Mouse (Mus musculus) neural tube, embryonic 12.5 days (tissue): ENCODE results near the gene Ogn. TPM values are rescaled to one million over a fixed set of nuclear protein-coding genes. Genes with fewer than 3 reads are reported as not detected.
"Not testable (repeated sequence)": the region's sequence is repeated elsewhere in the genome, so short reads cannot be mapped to it uniquely, and the experiment has no call there.

ENCODE experiments used
- ATAC-seq: fragments of 200-750 bp; cut with Nextera tagmentation; 2 replicates; pipeline ENCODE4 v1.8.0; 2017; ENCODE audit warnings: low read depth, mild to moderate bottlenecking, moderate TSS enrichment, moderate library complexity; ENCODE audit not compliant: low FRiP score
- H3K27ac ChIP-seq: fragments of 300-500 bp; sonication (generic); 2 replicates; pipeline ENCODE4 v1.5.1; 2016
- H3K27me3 ChIP-seq: fragments of 300-500 bp; sonication (generic); replicated peaks from 2 replicates; pipeline ENCODE4 v1.6.1; 2016; ENCODE audit warnings: mild to moderate bottlenecking
- H3K36me3 ChIP-seq: fragments of 300-500 bp; sonication (generic); 2 replicates; pipeline ENCODE4 v1.6.1; 2016; ENCODE audit warnings: mild to moderate bottlenecking
- H3K4me1 ChIP-seq: fragments of 300-500 bp; sonication (generic); 2 replicates; pipeline ENCODE4 v1.6.1; 2016
- H3K4me2 ChIP-seq: fragments of 300-500 bp; sonication (generic); replicated peaks from 2 replicates; pipeline ENCODE4 v1.6.1; 2016; ENCODE audit warnings: mild to moderate bottlenecking
- H3K4me3 ChIP-seq: fragments of 300-500 bp; sonication (generic); 2 replicates; pipeline ENCODE4 v1.5.1; 2016
- H3K9ac ChIP-seq: fragments of 300-500 bp; sonication (generic); 2 replicates; pipeline ENCODE4 v1.6.1; 2016; ENCODE audit warnings: mild to moderate bottlenecking
- H3K9me3 ChIP-seq: fragments of 300-500 bp; sonication (generic); 2 replicates; pipeline ENCODE4 v1.6.1; 2016; ENCODE audit warnings: mild to moderate bottlenecking
- WGBS: fragments of 180-500 bp; shearing (Covaris S2); methylation state at CpG from one replicate; pipeline ENCODE4 v1.1.7; 2016; 5-methylcytosine and 5-hydroxymethylcytosine counted together
- polyA plus RNA-seq: library from polyadenylated mRNA; unstranded; fragments of >200 nt; fragmentation: Nextera tagmentation; extraction: Ambion mirVana; gene quantifications from 2 replicates; pipeline ENCODE4 v1.2.1, GENCODE M21; 2016

Ogn gene
- polyA plus RNA-seq, result 5.4 and 6.0 TPM in 2 replicates

DNA sequence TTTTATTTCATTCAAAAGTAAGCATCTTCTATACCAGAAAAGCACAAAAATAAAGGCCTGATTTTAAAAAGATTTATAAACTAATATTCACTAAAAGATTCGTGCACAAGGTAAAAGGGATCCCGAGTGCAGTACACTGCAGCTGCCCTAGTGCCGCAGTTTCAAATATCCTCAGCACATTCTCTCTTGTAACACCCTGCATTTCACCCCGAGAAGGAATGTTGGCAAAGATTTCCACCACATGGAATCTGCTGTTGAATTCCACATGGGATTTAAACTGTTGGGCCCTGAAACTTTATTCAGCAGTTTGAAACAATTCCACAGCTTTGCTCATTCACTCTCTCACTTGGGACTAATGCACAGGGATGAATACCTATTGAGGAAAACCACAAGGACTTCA, at the start of gene Ogn:
Gene Ogn (plus strand): TSS at position 333 of the 400 bp plus-strand sequence.
- Histone ChIP-seq H3K27me3 (no peaks in the 10 kb centered on the region), H3K9ac (no peak within 1 kb of the TSS), H3K9me3 (no peaks in the 10 kb centered on the region), H3K4me1 (no peaks in the 10 kb centered on the region), H3K36me3 (no peaks in the 10 kb centered on the region), H3K27ac (no peak within 1 kb of the TSS), H3K4me3 (no peak within 1 kb of the TSS), H3K4me2 (no peak within 1 kb of the TSS)
- WGBS, result 89% methylated on average over 4 of the region's 4 CpGs
- no peak for ATAC-seq

DNA sequence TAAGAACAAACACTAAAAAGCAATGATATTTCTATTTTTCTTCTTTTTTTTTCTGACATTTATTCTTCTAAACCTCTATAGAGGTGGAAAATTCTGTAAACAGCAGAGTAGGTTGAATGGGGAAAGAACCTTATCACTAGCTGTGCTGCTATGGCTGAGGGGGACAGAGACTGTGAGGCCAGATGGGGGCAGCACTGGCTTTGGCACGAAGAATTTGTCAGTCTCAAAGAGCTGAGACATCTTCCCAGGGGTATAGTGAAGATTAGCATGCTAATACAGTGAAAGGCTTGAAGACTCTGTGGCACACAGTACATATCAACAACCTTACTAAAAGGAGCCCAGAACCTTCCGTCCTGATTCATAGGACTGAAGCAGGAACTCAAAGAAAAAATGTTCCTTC, 48.7 kb upstream of the Ogn start:
- no peak overlapping the region for H3K4me2 ChIP-seq
- H3K9ac ChIP-seq, result no peak overlapping the region
- no peaks in the 10 kb centered on the region for H3K9me3 ChIP-seq
- H3K27ac ChIP-seq, result no peak overlapping the region
- no peak overlapping the region for H3K4me3 ChIP-seq
- 42% methylated on average over 2 of the region's 2 CpGs for WGBS
- no peak for ATAC-seq
- no peaks in the 10 kb centered on the region for H3K27me3 ChIP-seq
- no peaks in the 10 kb centered on the region for H3K4me1 ChIP-seq
- H3K36me3 ChIP-seq, result no peaks in the 10 kb centered on the region

DNA sequence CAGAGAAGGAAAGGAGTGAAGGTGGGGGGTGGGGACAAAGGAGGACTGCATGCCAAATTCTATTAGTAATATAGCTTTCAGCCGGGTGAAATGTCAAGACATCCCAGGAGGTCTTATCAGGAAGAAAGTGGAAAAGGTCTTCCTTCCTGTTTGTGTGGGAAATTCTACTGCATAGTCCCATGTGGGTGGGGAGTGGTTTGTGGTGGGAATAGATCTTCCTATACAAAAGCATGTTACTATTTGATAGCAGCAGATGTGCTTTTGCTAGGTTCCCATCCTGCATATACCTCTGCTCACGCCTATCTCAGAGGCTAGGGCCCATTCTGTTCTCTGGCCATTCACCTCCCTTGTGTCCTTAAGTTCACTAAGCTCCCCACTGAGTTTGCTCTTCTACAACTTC, 47.0 kb upstream of the Ogn start:
- no peaks in the 10 kb centered on the region for H3K27me3 ChIP-seq
- no peak overlapping the region for H3K27ac ChIP-seq
- H3K9me3 ChIP-seq, result no peaks in the 10 kb centered on the region
- no peaks in the 10 kb centered on the region for H3K4me1 ChIP-seq
- no peak overlapping the region for H3K4me2 ChIP-seq
- H3K4me3 ChIP-seq, result no peak overlapping the region
- no peak for ATAC-seq
- 57% methylated on average over 2 of the region's 2 CpGs for WGBS
- no peak overlapping the region for H3K9ac ChIP-seq
- no peaks in the 10 kb centered on the region for H3K36me3 ChIP-seq

DNA sequence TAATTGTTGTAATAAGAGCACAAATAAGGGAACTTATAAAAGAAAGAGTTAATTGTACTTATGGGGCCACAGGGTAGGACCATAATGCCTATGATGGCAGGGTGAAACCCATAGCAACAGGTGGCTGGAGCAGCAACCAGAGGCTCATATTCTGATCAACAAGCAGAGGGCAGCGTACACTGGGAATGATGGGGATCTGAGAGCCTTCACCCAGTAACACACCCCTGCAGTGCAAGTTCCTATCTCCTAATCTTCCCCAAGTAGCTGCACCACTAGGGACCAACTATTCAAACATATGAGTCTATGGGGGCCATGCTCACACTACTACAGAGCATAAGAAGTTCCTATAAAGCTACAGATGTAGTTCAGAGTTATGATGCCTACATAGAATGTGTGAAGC, 43.5 kb upstream of the Ogn start:
- Histone ChIP-seq H3K27me3 (no peaks in the 10 kb centered on the region), H3K36me3 (no peaks in the 10 kb centered on the region), H3K27ac (no peak overlapping the region), H3K4me1 (no peaks in the 10 kb centered on the region), H3K9ac (no peak overlapping the region), H3K4me2 (no peak overlapping the region), H3K9me3 (no peaks in the 10 kb centered on the region), H3K4me3 (no peak overlapping the region)
- WGBS, result 96% methylated on average over 1 of the region's 1 CpGs
- no peak for ATAC-seq

DNA sequence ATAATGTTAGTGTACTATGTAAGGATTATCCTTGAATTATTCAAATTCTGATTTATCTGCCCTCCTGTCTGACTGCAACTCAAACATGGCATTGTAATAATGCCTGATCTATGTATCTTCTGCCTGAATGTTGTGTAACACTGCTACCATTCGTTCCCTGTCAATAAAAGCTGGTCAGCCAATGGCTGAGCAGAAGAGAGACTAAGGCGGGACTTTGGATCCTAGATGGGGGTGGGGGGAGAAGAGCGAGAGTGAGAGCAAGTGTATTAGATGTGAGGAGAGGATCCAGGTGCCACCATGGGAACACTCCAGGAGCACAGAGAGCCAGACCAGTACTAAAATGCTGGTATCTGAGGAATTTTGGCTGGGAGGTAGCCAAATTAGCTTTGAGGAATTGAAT, 37.5 kb upstream of the Ogn start:
- Histone ChIP-seq H3K4me1 (no peaks in the 10 kb centered on the region), H3K9me3 (no peaks in the 10 kb centered on the region), H3K27me3 (no peaks in the 10 kb centered on the region), H3K27ac (no peak overlapping the region), H3K36me3 (no peaks in the 10 kb centered on the region), H3K4me3 (no peak overlapping the region), H3K4me2 (no peak overlapping the region), H3K9ac (no peak overlapping the region)
- 73% methylated on average over 3 of the region's 3 CpGs for WGBS
- ATAC-seq, result no peak

DNA sequence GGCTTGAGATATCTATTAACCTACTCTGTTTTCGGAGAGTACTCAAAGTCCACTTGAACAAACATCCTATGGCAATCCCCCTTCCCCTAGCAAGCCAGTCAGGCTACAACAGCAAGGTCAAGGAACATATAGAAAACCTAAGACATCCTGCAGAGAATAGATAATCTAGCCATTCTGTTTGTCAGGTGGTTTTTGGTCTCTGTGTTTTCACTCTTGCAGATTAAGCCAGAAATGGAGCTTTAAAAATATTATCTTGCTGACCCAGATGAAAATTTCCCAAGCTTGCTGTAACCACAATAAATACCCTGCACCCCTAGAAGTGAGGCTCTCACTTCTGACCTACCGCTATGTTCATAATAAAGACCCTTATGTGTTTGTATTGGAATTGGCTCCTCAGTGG, 36.4 kb upstream of the Ogn start:
- 88% methylated on average over 2 of the region's 2 CpGs for WGBS
- Histone ChIP-seq H3K27ac (no peak overlapping the region), H3K9ac (no peak overlapping the region), H3K4me1 (no peaks in the 10 kb centered on the region), H3K4me3 (no peak overlapping the region), H3K4me2 (no peak overlapping the region), H3K36me3 (no peaks in the 10 kb centered on the region), H3K9me3 (no peaks in the 10 kb centered on the region), H3K27me3 (no peaks in the 10 kb centered on the region)
- no peak for ATAC-seq

DNA sequence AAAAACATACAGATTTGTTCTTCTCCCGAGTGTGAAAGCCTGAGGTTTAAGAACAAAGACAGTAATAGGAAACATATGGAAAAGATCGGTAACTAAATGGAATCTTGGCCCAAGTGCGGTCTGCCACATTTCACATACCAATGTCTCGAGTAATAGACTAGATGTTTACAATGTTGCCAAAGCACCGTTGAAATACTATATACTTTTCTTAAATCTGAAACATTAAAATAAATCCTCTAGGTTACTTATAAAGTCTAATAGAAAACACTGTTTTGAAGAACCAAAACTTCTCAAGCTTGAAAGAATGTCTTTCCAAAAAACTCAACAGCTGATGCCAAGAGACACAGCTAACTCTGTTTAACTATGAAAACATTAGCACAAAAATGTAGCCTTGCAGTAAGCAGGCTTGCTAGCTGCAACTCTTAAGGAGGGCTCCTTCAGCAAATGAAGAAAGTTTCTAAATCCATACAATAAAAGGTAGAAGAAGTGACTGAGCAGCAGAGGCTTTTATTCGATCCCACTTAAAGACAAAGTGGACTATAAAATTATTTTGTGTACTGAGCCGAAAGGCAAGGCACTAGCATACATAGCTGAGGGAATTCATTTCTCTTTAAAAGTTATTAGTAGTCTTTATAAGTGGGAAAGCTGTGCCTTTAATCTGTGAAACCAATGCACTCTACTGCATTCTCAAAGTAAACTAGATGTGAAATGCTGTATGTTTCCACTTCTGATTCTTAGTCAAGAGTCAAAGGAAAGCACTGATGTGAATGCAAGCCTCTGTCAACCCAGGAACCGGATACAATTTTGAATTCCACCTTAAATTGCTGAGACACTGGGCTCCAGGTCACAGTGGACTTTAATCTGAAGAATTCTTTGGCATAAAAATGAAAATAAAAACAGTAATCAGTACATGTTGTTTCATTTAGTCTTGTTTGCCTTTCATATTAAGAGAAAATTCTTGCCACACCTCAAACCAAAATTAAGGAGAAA, 26.0 kb upstream of the Ogn start, which contains the start of gene Omd:
Gene Omd (plus strand): TSS at position 922 of the 990 bp plus-strand sequence.
- ATAC-seq, result no peak
- H3K36me3 ChIP-seq, result no peaks in the 10 kb centered on the region
- no peak within 1 kb of the TSS for H3K9ac ChIP-seq
- H3K4me1 ChIP-seq, result no peaks in the 10 kb centered on the region
- H3K27me3 ChIP-seq, result no peaks in the 10 kb centered on the region
- H3K9me3 ChIP-seq, result no peaks in the 10 kb centered on the region
- no peak within 1 kb of the TSS for H3K4me3 ChIP-seq
- H3K4me2 ChIP-seq, result no peak within 1 kb of the TSS
- no peak within 1 kb of the TSS for H3K27ac ChIP-seq
- WGBS, result 82% methylated on average over 8 of the region's 8 CpGs

DNA sequence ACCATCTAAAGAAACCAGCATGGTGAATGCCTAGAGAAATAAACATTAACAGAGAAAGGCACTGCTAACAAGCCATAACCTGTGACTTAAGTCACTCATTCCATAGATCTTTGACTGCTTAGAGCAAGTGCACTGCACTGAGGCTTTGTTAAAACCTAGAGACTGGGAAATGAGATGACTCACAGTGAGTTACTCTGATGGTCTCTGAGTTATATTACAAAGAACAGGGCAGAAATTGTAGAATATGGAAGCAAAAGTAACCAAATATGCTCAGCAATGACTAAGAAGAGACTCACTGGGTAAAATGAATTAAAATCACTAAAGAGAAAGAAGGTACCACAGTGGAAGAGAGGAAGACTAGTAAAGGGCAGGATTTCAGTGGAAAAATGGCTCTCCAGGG, 24.0 kb upstream of the Ogn start:
- Histone ChIP-seq H3K4me2 (no peak overlapping the region), H3K27me3 (no peaks in the 10 kb centered on the region), H3K9me3 (no peaks in the 10 kb centered on the region), H3K4me3 (no peak overlapping the region), H3K27ac (no peak overlapping the region), H3K4me1 (no peaks in the 10 kb centered on the region), H3K9ac (no peak overlapping the region), H3K36me3 (no peaks in the 10 kb centered on the region)
- no peak for ATAC-seq

DNA sequence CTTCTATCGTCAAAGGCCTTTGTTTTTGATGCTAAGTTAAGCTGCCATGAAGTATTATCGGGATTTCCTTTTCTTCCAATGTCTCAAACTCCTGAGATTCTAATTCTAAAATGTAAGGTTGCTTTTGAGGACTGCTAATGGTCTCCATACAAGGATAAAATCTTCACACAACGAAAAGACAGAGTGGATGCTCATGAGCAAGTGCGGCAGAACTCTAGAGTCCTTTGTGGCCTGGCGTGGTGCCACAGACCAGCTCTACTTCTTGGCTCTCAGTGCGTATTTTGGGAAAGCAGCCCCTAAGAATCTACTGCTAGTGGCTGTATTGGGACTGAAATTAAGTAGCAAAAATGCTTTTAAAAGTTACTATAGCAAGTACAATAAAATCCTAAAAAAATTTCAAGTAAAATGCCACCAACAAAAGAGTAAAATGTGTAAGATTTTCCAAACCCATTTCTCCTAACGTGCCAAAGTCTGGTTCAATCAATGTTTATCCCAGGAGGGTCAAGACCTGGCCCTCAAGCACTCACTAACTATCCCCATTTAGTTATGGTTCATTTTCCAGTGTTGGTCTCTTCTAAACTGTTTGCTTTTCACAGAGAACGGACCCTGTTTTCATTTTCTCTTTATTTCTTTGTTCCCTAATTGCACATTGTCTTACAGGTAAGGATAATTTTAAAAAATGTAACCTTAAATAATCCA, 23.4 kb upstream of the Ogn start:
- Histone ChIP-seq H3K9ac (no peak overlapping the region), H3K27ac (no peak overlapping the region), H3K4me2 (no peak overlapping the region), H3K27me3 (no peaks in the 10 kb centered on the region), H3K9me3 (no peaks in the 10 kb centered on the region), H3K4me3 (no peak overlapping the region), H3K36me3 (no peaks in the 10 kb centered on the region), H3K4me1 (no peaks in the 10 kb centered on the region)
- ATAC-seq, result no peak
- WGBS, result 86% methylated on average over 8 of the region's 8 CpGs

DNA sequence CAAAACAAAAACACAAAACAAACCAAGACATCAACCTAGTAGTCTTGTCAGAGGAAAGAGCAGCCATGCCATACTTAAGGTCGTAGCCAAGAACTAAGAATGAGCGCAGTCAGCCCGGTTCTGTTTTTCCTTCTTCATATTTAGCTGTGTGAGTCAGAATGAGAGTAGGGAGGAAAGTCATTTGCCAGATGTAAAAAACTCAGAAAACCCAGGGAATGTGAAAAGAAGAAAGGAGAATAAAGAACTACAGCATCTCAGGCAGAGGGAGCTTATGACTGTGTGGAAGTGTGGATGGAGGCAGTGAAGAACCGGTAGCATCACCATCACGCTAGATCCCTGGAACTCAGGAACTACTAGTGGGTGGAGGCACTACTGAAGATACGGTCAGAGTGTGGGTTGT, 21.8 kb upstream of the Ogn start:
- Histone ChIP-seq H3K27ac (no peak overlapping the region), H3K9ac (no peak overlapping the region), H3K36me3 (no peaks in the 10 kb centered on the region), H3K4me3 (no peak overlapping the region), H3K4me2 (no peak overlapping the region), H3K9me3 (no peaks in the 10 kb centered on the region), H3K4me1 (no peaks in the 10 kb centered on the region), H3K27me3 (no peaks in the 10 kb centered on the region)
- 97% methylated on average over 6 of the region's 6 CpGs for WGBS
- ATAC-seq, result no peak

DNA sequence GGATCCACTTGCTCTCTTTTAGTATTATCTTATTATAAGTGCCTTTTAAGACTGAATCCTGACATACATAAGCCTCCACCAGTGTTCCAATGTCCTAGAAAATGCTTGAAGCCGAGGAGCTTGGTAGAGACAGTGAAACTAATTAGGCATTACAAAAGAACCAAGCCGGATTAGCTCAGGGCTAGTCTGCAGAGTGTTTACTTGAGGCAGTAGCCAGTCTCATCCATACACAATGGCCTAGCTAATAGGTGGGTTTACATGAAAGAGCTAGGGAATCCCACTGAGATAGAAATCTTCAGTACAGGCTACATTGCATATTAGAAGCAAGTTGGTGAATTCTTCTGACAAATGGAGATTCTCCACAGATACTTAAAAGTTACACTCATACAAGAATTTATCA, 5.3 kb upstream of the Ogn start:
- not testable (repeated sequence) for ATAC-seq, H3K36me3 ChIP-seq, H3K9me3 ChIP-seq, H3K4me1 ChIP-seq, H3K9ac ChIP-seq, H3K4me3 ChIP-seq, H3K4me2 ChIP-seq, H3K27ac ChIP-seq, H3K27me3 ChIP-seq
- WGBS, result 71% methylated on average over 2 of the region's 2 CpGs

DNA sequence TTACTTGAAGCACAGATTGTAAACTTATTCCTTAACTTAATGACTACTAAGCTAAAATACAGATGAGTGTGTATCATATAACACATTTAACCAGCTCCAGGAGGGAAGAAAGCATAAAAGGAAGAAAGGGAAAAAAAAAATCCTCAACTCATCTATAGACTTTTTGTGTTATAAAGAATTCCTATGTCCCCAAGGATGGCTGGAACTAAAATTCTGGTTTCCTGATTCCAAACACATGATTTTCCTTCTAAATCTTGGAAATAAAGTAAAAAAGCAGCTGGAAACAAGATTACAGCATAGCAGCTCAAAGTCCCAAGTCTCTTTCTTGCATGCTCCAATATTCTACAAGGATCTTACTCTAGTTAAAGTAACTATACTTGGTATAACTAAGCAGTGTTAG, 4.2 kb upstream of the Ogn start:
- no peaks in the 10 kb centered on the region for H3K4me1 ChIP-seq
- no peaks in the 10 kb centered on the region for H3K27me3 ChIP-seq
- no peaks in the 10 kb centered on the region for H3K36me3 ChIP-seq
- no peaks in the 10 kb centered on the region for H3K9me3 ChIP-seq
- no peak overlapping the region for H3K4me2 ChIP-seq
- no peak overlapping the region for H3K9ac ChIP-seq
- H3K4me3 ChIP-seq, result no peak overlapping the region
- no peak overlapping the region for H3K27ac ChIP-seq
- no peak for ATAC-seq
